Mouse (Mus musculus): ENCODE measurements around the gene Tomm7.
"Not testable (repeated sequence)": the region's sequence is repeated elsewhere in the genome, so short reads cannot be mapped to it uniquely, and the experiment has no call there.

- TF ChIP-seq FLI1 (IDR thresholded peaks at IDR 0.05; ENCODE audit: low read length); GATA1 (IDR thresholded peaks at IDR 0.05; ENCODE audit: borderline replicate concordance, low read length): not testable (repeated sequence)
These were observed 7.2 kb upstream of the Tomm7 start for GRCm38 (mm10) chr5:23851160-23851555.

All from megakaryocyte, embryonic 14.5 days (primary cell).